Mouse (Mus musculus): Measurements from ENCODE around the gene Arih2.

The Arih2 gene

DNA sequence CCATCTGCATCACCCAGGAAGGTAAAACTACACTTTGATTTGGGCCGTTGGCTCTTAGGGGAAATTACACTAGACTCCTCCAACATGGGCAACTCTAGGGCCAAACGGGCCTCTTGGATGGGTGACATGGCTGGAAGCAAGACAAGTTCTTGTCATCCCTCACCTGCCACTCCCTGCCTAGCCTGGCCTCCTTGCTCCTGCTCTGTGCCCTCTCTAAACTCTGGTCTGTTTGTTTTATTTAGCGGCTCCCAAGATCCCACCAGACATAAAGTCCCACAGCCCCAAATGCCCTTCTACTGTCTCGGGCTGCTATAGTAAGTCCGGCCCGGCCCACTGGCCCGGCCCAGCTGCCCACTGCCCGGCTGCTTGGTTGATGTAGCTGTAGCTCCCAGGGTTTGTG is 85.5 kb downstream of the Arih2 start:
- no peak for DNase-seq (ENCODE audit: low spot score in 2 of 2)

DNA sequence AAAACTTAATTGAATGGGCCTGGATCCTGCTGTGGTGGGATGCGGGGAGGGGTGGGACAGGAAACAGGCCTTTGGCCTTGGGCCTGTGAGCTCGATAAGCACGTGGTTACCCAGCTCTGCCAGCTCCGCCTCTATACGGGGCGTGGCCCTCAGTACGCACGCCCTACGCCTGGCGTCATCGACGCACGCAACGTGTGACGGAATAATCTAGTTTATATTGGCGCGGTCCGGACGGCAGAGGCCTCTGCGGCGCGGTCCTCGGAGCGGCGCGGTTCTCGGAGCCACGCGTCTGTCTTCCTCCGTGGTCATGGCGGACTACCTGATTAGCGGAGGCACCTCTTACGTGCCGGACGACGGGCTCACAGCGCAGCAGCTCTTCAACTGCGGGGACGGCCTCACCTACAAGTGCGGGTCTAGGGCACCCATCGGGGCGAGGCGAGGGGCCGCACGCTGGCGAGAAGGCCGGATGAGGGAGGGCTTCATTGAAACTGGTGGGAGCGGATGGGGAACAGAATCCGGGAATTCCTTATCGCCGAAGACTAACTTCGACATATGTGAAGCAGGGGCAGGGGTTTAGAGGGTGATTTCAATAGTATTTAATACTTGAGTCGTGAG is 88.9 kb downstream of the Arih2 start, which contains the start of gene Impdh2:
TSS of gene Impdh2 (plus strand) at position 60 of the 615 bp plus-strand sequence.
- peak; percentile 90 to 92 for DNase-seq (ENCODE audit: low spot score in 2 of 2)

DNA sequence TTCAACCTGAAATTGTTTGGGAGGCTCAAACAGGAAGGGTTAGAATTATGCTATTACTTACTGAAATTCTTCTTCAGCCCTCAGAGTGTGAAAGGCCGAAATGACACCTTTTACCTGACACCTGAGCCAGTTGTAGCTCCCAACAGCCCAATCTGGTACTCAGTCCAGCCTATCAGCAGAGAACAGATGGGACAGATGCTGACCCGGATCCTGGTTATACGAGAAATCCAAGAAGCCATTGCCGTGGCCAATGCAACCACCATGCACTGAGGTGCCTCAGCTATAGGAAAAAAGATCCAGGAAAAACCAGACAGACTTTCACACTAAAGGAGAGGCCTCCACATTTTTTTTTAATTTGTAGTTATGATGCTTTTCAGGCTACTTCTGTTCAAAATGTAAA is 90.0 kb downstream of the Arih2 start:
- no peak for DNase-seq (ENCODE audit: low spot score in 2 of 2)
